In genomic region chr15:78554545-78555313, GRCm38 (mm10) we compare ENCODE assay signal across 8 mouse cellular contexts. TPM values are rescaled to one million over a fixed set of nuclear protein-coding genes. Genes with fewer than 3 reads are reported as not detected.
DNase-seq lines count a peak whose midpoint lies in the region; ATAC-seq and TF ChIP-seq lines count a peak whose summit lies in the region.

No protein-coding gene starts in this region.

- H3K9me3 ChIP-seq in hindbrain, embryonic 15.5 days = peaks cover 4% of the 10 kb centered on the region; the same call in 1 of the 2 replicates
- H3K9me3 ChIP-seq in hindbrain, embryonic 14.5 days (ENCODE audit: control insufficient read depth, low read length) = peaks cover 24% of the 10 kb centered on the region
- H3K9me3 ChIP-seq in limb, embryonic 14.5 days (ENCODE audit: control insufficient read depth, low read length) = 0 out of 2 replicates have a peak, but pooled peaks cover 4% of the 10 kb centered on the region

- no peak for TF ChIP-seq POLR2A in limb, embryonic 14.5 days (IDR thresholded peaks at IDR 0.05; ENCODE audit: borderline replicate concordance, extremely low read depth, insufficient read depth, insufficient read length)

- ATAC-seq in hindbrain, embryonic 15.5 days (ENCODE audit: low FRiP score, low read depth) = no peak
- ATAC-seq in hindbrain, embryonic 14.5 days (ENCODE audit: low FRiP score) = no peak
- ATAC-seq in limb, embryonic 14.5 days (ENCODE audit: low FRiP score, low read depth) = no peak
- no peak for ATAC-seq in inflammation-experienced regulatory T-cells, adult 6 months

- peak overlapping the region; percentile 16 for H3K4me2 ChIP-seq in hindbrain, embryonic 15.5 days
- H3K4me2 ChIP-seq in hindbrain, embryonic 14.5 days (replicated peaks) = no peak overlapping the region
- peak overlapping the region; percentile 13; the same call in 1 of the 2 replicates for H3K4me2 ChIP-seq in limb, embryonic 14.5 days (replicated peaks; ENCODE audit: low read depth, low read length, severe bottlenecking)

- no peaks in the 10 kb centered on the region for H3K36me3 ChIP-seq in hindbrain, embryonic 15.5 days
- no peaks in the 10 kb centered on the region for H3K36me3 ChIP-seq in hindbrain, embryonic 14.5 days (replicated peaks; ENCODE audit: control insufficient read depth, insufficient read depth)
- H3K36me3 ChIP-seq in limb, embryonic 14.5 days (ENCODE audit: control insufficient read depth, insufficient read depth, low read length) = no peaks in the 10 kb centered on the region

- H3K4me1 ChIP-seq in hindbrain, embryonic 15.5 days (replicated peaks) = no peaks in the 10 kb centered on the region
- no peaks in the 10 kb centered on the region for H3K4me1 ChIP-seq in hindbrain, embryonic 14.5 days (replicated peaks; ENCODE audit: control insufficient read depth, insufficient read depth, low read length)
- H3K4me1 ChIP-seq in limb, embryonic 14.5 days (ENCODE audit: control insufficient read depth, insufficient read depth, low read length) = no peaks in the 10 kb centered on the region

- H3K27ac ChIP-seq in hindbrain, embryonic 15.5 days (replicated peaks) = no peak overlapping the region
- no peak overlapping the region for H3K27ac ChIP-seq in hindbrain, embryonic 14.5 days
- no peak overlapping the region for H3K27ac ChIP-seq in limb, embryonic 14.5 days (replicated peaks; ENCODE audit: low read depth, low read length)

- 64% methylated on average over 25 of the region's 25 CpGs for WGBS in hindbrain, embryonic 15.5 days
- 66% methylated on average over 25 of the region's 25 CpGs for WGBS in hindbrain, embryonic 14.5 days
- WGBS in limb, embryonic 14.5 days = 61% methylated on average over 25 of the region's 25 CpGs

- DNase-seq in hindbrain, embryonic 14.5 days (ENCODE audit: low spot score) = no peak
- DNase-seq in A20 (ENCODE audit: low read depth, low spot score) = peak; percentile 83
- DNase-seq in brain, adult 2 months (ENCODE audit: low read depth, low spot score) = peak; percentile 73
- no peak for DNase-seq in limb, embryonic 14.5 days (ENCODE audit: low spot score)
- no peak for DNase-seq in right cerebral cortex, postnatal 4 days
- DNase-seq in adrenal gland, postnatal 25 days = no peak

- H3K27me3 ChIP-seq in hindbrain, embryonic 15.5 days = no peaks in the 10 kb centered on the region
- H3K27me3 ChIP-seq in hindbrain, embryonic 14.5 days (ENCODE audit: control insufficient read depth, insufficient read depth, low read length) = no peaks in the 10 kb centered on the region
- no peaks in the 10 kb centered on the region for H3K27me3 ChIP-seq in limb, embryonic 14.5 days (ENCODE audit: control insufficient read depth, insufficient read depth, low read length)

- no peak overlapping the region for H3K9ac ChIP-seq in hindbrain, embryonic 15.5 days
- no peak overlapping the region for H3K9ac ChIP-seq in hindbrain, embryonic 14.5 days
- no peak overlapping the region for H3K9ac ChIP-seq in limb, embryonic 14.5 days (ENCODE audit: low read depth, low read length, severe bottlenecking)

- H3K4me3 ChIP-seq in hindbrain, embryonic 15.5 days = 0 out of 2 replicates have a peak overlapping the region, but pooled peaks have one; percentile 10
- H3K4me3 ChIP-seq in hindbrain, embryonic 14.5 days (replicated peaks; ENCODE audit: low read length) = no peak overlapping the region
- peak overlapping the region; percentile 16; the same call in 1 of the 2 replicates for H3K4me3 ChIP-seq in limb, embryonic 14.5 days (replicated peaks; ENCODE audit: low read length)

RNA-seq across cellular contexts. Expression of gene Sstr3, which starts 10.2 kb away (rescaled TPM):
- polyA plus RNA-seq in hindbrain, embryonic 15.5 days (2015; fragmentation: Nextera tagmentation; extraction: Ambion mirVana) = 0.61 and 0.71 TPM in 2 replicates
- polyA plus RNA-seq in hindbrain, embryonic 14.5 days (2014; fragmentation: Nextera tagmentation; extraction: Ambion mirVana) = 0.34 and 0.64 TPM in 2 replicates
- polyA plus RNA-seq in limb, embryonic 14.5 days (2012; rRNA removed) = 0.05 and 0.08 TPM in 2 replicates
- polyA plus RNA-seq in limb, embryonic 14.5 days (2014; fragmentation: Nextera tagmentation; extraction: Ambion mirVana) = not detected in 2 replicates
- polyA plus RNA-seq in inflammation-experienced regulatory T-cells, adult 6 months (2017; shearing (Covaris generic)) = under 1 TPM in 1 of 3 experiments, not detected in 2; 0.17 TPM
- 0.58 and 0.76 TPM in 2 replicates for total RNA-seq in adrenal gland, postnatal 25 days (2021)

RNA-seq across cellular contexts. Expression of gene Rac2, which starts 17.9 kb away (rescaled TPM):
- polyA plus RNA-seq in hindbrain, embryonic 15.5 days (2015; fragmentation: Nextera tagmentation; extraction: Ambion mirVana) = 5.4 and 5.6 TPM in 2 replicates
- polyA plus RNA-seq in hindbrain, embryonic 14.5 days (2014; fragmentation: Nextera tagmentation; extraction: Ambion mirVana) = 6.3 and 8.1 TPM in 2 replicates
- polyA plus RNA-seq in limb, embryonic 14.5 days (2012; rRNA removed) = 15.9 and 21.9 TPM in 2 replicates
- polyA plus RNA-seq in limb, embryonic 14.5 days (2014; fragmentation: Nextera tagmentation; extraction: Ambion mirVana) = 34.2 and 38.2 TPM in 2 replicates
- polyA plus RNA-seq in inflammation-experienced regulatory T-cells, adult 6 months (2017; shearing (Covaris generic)) = 1,000 to 10,000 TPM; 2,973 to 4,396 (median 4,109) TPM
- 2.7 and 4.5 TPM in 2 replicates for total RNA-seq in adrenal gland, postnatal 25 days (2021)

RNA-seq across cellular contexts. Expression of gene C1qtnf6, which starts 23.5 kb away (rescaled TPM):
- polyA plus RNA-seq in hindbrain, embryonic 15.5 days (2015; fragmentation: Nextera tagmentation; extraction: Ambion mirVana) = 8.3 and 9.1 TPM in 2 replicates
- polyA plus RNA-seq in hindbrain, embryonic 14.5 days (2014; fragmentation: Nextera tagmentation; extraction: Ambion mirVana) = 9.5 and 11.0 TPM in 2 replicates
- polyA plus RNA-seq in limb, embryonic 14.5 days (2012; rRNA removed) = 89.1 and 110 TPM in 2 replicates
- 59.6 and 60.1 TPM in 2 replicates for polyA plus RNA-seq in limb, embryonic 14.5 days (2014; fragmentation: Nextera tagmentation; extraction: Ambion mirVana)
- 10 to 100 TPM in 1 of 3 experiments, 1 to 10 TPM in 2; 7.7 to 24.3 (median 8.0) TPM for polyA plus RNA-seq in inflammation-experienced regulatory T-cells, adult 6 months (2017; shearing (Covaris generic))
- 48.7 and 59.4 TPM in 2 replicates for total RNA-seq in adrenal gland, postnatal 25 days (2021)

RNA-seq across cellular contexts. Expression of gene Cyth4, which starts 42.1 kb away (rescaled TPM):
- polyA plus RNA-seq in hindbrain, embryonic 15.5 days (2015; fragmentation: Nextera tagmentation; extraction: Ambion mirVana) = 6.7 and 7.0 TPM in 2 replicates
- 2.5 and 3.8 TPM in 2 replicates for polyA plus RNA-seq in hindbrain, embryonic 14.5 days (2014; fragmentation: Nextera tagmentation; extraction: Ambion mirVana)
- 9.0 and 11.4 TPM in 2 replicates for polyA plus RNA-seq in limb, embryonic 14.5 days (2012; rRNA removed)
- 4.9 and 6.9 TPM in 2 replicates for polyA plus RNA-seq in limb, embryonic 14.5 days (2014; fragmentation: Nextera tagmentation; extraction: Ambion mirVana)
- 100 to 1,000 TPM; 236 to 339 (median 298) TPM for polyA plus RNA-seq in inflammation-experienced regulatory T-cells, adult 6 months (2017; shearing (Covaris generic))
- total RNA-seq in adrenal gland, postnatal 25 days (2021) = 7.5 and 7.6 TPM in 2 replicates

RNA-seq across cellular contexts. Expression of gene Il2rb, which starts 59.7 kb away (rescaled TPM):
- polyA plus RNA-seq in hindbrain, embryonic 15.5 days (2015; fragmentation: Nextera tagmentation; extraction: Ambion mirVana) = 0.22 and 0.26 TPM in 2 replicates
- 0.14 and 0.20 TPM in 2 replicates for polyA plus RNA-seq in hindbrain, embryonic 14.5 days (2014; fragmentation: Nextera tagmentation; extraction: Ambion mirVana)
- 0.39 and 0.73 TPM in 2 replicates for polyA plus RNA-seq in limb, embryonic 14.5 days (2012; rRNA removed)
- 0.15 and 0.33 TPM in 2 replicates for polyA plus RNA-seq in limb, embryonic 14.5 days (2014; fragmentation: Nextera tagmentation; extraction: Ambion mirVana)
- polyA plus RNA-seq in inflammation-experienced regulatory T-cells, adult 6 months (2017; shearing (Covaris generic)) = 100 to 1,000 TPM; 427 to 674 (median 450) TPM
- total RNA-seq in adrenal gland, postnatal 25 days (2021) = 0.48 and 0.58 TPM in 2 replicates

Comparison
In these comparisons a context has a peak if more than half of its experiments do, and no peak if none do; other contexts are left out.
1. DNase-seq: peak in A20 (single experiment) and brain, adult 2 months (single experiment); none in hindbrain, embryonic 14.5 days (single experiment), limb, embryonic 14.5 days (single experiment), right cerebral cortex, postnatal 4 days (single experiment) and adrenal gland, postnatal 25 days (single experiment).
2. RNA of gene Rac2, which starts 17.9 kb away (polyA plus RNA-seq): 2,973 to 4,396 TPM in inflammation-experienced regulatory T-cells, adult 6 months; 15.9 to 38.2 TPM in limb, embryonic 14.5 days, 6.3 to 8.1 TPM in hindbrain, embryonic 14.5 days and 5.4 to 5.6 TPM in hindbrain, embryonic 15.5 days; every median in the first group is over 10 times any median in the second.